Mouse (Mus musculus) gastrocnemius, postnatal 10 days (tissue): ENCODE results near the gene Syk. TPM values are rescaled to one million over a fixed set of nuclear protein-coding genes. Genes with fewer than 3 reads are reported as not detected.

ENCODE experiments used
- DNase-seq: peaks from one replicate; pipeline ENCODE4 v3.0.0; 2021; ENCODE audit warnings: mixed read lengths
- total RNA-seq, 2 experiments: library from RNA; stranded (reverse); gene quantifications; 2 replicates each; pipeline ENCODE4 v1.2.3; 2021

Gene Syk
- total RNA-seq, 2 experiments from 2014 or later: 3.2 to 5.8 TPM

DNA sequence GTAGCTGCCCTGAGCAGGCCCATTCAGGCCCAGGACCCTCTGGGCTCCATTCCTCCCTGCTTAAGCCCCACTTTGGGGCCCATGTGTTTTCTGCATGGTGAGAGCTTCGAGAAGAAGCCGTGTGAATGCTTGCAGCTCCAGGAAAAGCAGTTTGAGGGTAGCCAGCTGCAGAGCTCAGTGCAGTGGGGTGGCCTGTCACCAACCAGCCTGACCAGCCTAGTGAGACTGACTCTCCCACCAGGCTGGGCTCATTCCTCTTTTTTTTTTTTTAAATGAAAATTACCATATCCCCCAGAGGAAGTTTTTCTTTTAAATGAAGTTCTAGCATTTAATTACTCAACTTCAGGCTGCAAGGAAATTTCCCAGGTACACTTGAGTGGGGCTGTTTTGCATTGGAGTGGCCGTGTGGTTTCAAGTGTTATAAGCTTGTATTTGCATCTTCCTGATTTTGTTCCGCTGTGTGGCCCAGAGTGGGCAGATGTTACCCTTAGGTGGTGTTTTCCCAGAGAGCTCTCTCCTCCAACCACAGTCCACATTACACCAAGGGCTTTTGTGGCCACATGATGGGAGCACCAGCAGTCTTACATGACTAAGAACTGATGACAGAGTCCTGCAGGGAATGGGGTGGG is 17.2 kb downstream of the Syk start:
- no peak for DNase-seq

DNA sequence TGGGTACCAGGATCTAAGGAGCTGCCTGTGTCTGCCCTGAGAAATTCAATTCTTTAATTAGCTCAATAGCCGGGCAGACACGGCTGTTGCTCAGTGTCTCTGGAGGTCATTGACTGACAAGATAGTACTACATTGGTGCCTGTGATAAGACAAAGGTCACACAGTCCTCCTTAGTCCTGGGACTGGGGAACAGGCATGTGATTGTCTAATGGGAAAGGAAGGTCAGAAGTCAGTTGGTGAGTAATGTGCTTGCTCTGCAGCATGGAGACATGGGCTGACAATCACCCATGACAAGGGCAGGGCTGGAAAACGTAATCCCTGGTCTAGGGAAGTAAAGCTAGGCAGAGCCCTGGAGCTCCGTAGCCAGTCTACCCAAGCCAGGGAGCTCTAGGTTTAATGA is 19.8 kb downstream of the Syk start:
- no peak for DNase-seq

DNA sequence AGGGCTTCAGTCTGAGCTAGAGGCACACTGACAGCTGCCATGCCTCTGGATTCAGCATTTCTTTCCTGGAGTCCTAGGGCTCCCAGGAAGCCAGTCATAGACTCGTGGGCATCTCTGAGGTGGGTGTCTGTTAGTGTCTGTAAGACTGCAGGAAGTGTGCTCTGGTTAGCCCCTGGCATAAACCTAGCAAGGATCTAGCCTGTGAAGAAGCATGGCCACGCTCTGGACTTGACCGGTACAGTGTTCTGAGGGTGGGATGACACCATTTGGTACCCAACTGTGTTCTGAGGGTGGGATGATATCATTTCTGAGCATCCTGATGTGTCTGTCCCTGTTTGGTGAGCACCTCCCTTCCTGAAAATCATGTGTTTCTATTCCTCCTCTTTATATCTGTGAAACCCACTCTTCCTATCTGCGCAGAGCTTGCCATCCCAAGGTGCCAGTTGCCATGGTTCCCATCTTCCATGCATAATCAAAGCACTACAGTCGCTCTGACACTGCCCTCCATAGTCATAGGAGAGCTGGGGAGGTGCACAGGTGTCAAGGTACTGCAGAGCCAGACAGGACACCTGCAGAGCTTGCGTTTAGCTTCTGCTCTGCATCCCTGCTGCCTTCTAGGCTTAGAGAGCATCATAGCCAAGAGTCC is 20.9 kb downstream of the Syk start:
- no peak for DNase-seq

DNA sequence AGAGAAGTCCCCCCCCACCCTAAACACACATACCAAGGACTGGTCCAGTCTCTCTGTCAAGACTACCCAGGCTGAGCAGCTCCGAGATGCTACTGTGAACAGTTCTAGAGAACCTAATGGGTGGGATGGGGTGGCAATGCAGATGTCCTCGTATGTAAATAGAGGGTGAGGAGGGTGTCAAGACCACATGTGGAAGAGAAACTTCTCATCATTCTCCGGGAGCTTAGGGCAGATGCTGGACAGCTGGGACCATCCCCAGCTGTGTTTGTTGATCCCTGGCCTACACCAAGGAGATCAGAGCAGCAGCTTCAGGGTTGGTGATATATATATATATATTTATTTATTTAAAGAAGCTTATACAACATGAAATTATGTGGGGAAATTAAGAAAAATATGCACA is 22.0 kb downstream of the Syk start:
- DNase-seq: no peak

DNA sequence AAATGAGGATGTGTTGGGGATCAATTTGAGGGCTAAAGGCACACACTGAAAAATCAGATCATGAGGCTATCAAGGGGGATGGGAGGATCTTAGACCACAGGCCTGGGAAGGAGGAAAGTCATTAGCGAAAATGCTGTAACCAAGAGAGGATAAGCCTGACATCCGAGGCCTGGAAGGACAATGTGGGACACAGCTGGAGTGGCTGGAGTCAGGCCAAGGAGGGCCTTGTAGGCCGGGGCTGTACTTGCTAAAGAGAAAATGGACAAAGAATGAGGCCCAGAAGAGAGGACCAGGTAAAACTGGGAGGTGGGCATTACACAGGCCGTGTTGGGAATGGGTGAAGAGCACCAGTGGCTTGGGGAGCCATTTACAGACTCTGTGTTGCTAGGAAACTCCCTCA is 22.9 kb downstream of the Syk start:
- peak; percentile 45 for DNase-seq

DNA sequence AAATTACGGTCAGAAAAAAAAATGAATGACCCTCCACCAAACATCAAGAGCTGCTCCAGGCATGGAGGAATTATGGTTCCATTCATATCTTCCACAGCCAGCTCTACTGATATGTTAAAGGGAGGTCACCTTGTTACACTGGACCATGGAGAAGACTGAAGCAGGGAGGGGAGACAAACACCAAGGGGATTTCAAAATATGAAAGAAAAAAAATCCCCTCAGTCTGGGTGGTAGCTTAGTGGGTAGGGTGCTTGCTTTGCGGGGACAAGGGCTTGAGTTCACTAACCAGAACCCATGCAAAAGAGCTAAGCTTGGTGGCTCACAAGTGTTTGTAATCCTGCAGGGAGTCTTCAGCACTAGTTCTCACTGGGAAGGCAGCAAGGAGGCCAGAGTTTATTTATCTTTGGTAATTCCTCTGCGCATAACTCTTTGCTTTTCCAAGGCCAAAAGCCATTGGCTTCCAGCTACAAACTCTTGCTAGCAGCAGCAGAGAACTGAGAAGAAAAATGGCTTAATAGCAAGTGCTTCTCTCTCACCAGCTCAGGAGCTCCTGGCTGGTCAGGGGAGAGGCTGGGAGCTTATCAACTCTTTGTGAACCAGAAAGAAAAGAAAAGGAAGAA is 23.8 kb downstream of the Syk start:
- DNase-seq: no peak

DNA sequence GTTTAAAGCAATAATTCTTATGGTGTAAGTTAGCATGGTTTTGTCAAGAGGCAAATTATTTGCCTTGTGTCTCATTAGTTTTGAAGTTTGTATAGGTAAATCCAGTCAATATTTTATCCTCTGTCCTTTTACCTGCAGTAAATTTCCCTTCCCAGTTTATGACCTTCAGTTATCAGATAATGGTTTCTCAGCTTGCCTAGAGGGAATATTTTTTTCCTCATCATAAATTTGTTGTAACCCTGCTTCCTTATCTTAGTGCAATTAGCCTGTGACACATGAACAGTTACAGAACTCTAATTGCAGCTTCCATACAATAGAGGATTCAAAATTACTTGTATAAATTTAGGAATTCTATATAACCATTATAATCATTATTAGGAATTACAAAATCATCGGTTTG is 25.0 kb downstream of the Syk start:
- DNase-seq: no peak

DNA sequence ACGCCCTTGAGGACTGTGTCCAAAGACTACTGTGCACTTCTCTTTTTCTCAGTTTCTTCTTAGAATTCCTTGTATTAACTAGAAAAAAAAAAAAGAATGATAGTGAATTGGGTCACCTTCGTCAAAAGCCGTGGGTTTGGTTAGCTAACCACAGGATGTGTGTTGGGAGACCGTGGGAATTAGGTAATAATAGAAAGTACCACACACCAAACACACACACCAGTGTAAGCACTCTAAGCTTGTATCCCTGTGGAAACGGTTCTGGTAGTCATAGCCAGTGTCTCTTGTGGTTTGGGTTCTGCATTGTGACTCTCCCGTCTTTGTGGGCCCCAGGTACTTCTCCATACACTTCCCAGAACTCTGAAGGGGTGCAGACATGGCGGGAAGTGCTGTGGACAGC is 27.5 kb downstream of the Syk start:
- no peak for DNase-seq

DNA sequence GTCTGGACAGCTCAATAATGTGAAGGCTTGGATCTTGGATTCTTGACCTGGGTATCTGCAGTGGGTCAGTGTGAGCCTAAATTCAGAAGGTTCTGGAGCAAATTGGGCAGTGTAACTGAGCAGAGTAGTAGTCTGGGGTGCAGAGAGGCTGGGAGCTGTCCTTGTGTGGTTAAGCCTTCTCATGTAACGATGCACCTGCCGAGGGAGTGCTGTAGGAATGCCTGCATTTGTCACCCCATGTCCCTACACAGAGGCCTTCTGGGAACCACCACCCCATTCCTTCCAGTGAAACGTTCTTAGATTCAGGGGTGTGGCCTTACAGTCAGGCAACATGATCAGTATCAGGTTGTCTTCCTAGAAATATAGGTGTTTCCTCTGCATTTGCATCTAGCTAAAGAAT is 30.3 kb downstream of the Syk start:
- DNase-seq: no peak

DNA sequence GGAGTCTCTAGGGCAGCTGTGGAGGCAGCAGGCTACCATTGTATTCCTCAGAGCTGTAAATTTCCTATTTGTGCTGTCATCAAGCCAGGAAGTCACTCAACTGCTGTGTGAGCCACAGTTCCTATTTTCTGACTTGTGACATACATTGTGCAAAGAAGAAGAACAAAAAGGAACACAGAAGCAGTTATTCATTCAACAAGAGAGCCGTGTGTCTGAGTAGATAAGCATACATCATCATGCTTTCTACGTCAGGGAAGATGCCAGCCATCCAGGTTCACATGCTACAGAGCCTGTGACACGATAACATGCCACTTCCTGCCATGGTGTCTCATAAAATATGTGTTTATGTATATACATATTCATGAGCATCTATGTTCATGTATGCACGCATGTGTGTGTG is 32.1 kb downstream of the Syk start:
- DNase-seq: no peak

DNA sequence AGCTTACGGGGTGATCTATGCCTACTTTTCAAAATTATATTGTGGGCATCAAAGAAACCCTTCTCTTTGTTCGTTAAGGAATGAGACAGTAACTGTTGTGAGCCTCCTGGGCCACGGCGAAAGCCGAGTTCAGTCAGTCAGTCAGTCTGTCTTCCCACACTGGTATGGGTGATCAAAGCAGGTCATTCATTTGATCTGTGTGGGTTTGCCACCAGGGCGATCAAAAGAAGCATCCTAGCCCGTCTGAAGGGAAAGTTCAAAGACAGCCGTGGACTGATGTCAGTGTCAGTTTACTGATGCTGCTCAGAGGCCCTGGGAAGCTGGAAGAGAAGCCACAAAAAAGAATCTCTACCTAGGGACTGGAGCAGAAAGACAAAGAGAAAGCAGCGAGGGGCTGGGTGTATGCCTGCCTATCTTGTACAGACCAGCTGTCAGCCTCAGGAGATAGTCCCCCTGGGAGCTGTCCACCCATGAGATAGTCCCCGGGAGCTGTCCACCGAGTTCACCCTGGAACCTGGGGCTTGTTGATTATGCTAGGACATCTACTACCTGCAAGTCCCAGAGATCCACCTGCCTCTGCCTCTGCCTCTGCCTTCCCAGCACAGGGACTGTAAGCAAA is 34.2 kb downstream of the Syk start:
- no peak for DNase-seq

DNA sequence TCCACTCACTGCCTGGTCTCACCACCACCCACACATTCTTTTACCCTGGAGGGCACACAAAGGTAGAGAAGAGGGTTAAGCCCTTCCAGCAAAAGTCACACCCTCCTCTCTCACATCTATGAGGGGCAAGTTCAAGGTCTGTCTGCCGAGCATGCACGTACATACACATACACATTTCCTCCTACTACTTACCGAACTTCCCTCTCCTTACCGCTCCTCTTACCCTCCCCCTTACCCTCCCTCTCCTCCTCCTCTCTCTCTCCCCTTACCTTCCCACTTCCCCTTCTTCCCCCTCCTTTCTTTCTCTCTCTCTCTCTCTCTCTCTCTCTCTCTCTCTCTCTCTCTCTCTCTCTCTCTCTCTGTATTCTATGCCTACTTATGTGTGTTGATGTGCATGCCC is 35.6 kb downstream of the Syk start:
- no peak for DNase-seq

DNA sequence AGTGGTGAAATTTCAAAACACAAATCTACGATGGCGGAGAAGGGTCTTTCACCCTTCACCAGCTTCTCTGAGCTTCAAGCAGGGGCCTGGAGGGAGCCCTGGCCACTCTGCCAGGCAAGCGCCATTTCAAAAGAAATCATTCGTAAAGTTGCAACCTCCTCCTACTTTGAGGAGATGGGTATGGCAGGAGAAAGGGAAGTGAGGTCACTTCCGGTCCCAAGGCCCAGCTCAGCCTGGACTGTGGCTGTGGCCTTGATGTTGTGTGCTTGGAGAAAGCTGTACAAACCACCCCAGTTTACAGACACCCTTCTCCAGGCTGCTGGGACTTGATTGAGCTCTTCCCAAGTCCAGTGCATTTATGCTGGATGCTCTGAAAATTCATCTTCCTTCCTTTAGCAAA is 36.5 kb downstream of the Syk start:
- DNase-seq: no peak

DNA sequence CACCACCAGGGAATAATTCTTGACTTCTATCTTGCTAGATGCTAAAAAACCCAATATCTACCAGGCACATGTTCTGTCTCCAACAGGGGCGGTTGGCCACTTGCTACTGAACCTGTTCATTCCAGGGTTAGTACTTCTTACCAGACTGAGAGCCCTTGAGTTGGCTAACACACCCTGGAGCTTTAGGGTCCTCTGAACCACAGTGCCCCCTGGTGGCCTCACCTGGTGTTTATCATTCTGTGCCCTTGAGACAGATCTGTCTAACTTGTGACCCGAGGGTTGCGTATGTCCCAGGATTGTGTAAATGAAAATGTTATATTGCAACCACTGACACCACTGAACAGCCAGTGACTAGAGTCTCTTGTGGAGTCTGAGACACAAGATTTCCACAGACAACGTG is 41.1 kb downstream of the Syk start:
- peak; percentile 71 for DNase-seq

DNA sequence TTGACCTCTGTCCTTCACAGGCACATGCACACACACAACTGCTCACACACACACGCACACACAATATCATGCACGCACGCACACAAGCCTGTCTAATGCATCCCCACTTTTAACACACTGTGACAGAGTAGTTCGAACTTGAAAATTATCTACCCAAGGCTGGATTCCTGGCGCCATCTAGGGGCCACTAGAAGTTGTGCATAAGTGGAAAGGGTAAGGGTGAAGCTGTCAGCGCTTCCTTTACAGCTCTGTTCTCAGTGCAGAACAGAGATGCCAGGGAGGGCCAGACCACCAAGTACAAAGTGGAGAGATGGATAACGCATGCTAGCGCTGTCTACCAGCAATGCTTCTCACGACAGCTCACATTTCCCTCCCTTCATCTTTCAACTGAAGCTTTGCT is 45.6 kb downstream of the Syk start:
- DNase-seq: peak; percentile 30

DNA sequence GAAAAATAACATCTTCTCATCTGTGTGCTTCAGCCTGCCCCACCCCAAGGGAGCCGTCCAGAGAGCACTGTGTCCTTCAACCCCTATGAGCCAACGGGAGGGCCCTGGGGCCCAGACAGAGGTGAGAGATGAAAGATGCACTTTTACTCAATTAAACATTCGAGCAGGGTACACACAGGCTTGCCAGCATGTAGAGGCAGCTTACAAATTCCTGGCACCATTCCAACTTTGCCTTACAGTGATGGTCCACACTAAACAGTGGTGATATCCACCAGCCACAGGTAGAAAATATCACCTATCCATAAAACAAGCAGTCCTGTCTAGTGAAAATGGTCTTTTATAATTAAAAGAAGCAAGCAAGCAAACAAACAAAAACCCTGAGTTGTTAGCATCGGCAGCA is 48.7 kb downstream of the Syk start:
- no peak for DNase-seq

DNA sequence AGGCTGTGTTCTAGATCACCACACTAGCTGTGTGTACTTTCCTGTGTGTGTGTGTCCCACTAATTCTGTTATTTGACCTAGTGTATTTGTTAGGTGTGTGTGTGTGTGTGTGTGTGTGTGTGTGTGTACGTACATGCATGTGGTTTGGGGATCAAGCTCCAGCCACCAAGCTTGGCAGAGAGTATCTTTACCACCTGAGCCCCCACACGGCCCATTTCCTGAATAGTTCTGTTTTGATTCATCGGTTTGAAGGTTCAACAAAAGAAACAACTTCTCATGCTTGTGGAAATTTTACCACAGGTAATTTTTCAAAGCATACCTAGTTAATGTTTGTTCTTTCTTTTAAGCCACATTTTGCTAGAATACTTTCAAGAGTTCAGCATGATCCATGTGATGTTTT is 52.5 kb downstream of the Syk start:
- no peak for DNase-seq

DNA sequence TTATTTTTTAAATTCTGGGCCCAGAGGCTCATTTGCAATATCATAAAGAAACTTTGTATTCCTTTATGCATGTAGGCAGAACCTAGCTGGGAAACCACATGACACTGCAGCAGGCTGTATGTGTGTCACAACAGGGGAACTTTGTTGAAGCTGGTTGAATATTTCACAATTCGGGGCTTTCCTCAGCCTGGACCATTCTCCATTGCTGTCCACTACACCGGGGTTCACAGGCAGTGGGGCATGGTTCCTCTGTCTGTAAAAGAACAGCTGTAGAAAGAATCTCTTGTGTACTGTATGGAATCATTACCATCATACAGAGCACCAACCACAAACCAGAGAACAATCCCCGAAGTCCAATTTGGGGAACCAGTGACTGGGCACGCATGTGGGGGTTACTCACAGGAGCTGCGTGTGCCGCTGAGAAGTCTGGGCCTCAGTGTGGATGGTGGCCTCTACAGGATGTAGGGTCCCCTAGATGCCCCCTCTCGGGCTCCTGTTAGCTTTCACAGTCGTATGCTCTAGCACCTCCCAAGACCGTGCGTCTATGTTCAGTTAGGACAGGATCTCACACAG is 53.3 kb downstream of the Syk start:
- DNase-seq: no peak

DNA sequence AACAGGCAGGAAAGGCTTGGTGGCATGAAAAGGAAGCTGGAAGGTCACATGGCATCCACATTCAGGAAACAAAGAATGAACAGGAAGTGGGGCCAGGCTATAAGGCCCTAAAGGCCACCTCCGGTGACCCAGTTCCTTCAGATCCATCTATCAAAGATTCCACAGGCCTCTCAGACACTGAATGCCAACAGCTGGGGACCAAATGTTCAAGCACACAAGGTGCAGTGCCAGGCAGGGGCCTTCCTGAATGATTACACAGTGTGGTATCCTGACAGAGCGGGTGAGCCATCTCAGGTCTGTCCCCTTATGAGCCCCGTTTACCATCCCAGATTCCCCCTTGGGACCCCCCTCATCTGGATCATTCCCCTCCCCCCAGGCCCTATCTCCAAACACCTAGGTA is 63.6 kb downstream of the Syk start:
- DNase-seq: no peak

DNA sequence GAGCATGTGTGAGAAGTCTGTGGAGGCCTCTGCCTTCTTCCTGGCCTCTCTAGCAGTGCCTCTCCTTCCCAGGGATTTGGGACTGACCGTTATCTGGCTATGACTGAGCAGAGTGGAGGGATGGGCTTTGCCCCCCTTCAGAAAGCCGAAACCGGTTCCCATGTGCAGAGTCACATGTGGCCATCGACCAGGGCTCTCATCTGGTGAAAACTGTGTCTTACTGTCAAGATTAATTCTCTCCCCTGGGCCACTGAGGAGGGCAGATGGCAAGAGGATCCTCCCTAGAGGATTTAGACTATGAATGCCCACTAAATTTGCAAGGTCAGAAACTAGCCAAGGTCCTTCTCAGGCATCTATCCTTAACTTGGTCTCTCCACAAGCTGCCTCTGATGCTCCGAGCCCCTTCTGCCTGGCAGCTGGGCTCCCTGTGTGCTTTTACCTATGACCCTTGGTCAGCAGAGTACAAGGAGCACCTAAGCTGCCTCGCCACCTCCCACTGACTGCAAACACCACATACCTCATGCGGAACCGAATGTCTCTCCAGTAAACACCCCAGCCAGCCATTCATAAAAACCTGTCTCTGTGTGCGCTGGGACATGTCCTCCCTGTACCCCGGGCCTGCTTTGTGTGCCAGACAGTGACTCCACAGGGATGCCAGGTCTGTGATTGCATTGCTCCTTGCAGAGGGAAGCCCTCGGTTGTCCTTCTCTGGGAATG is 65.2 kb downstream of the Syk start:
- no peak for DNase-seq

DNA sequence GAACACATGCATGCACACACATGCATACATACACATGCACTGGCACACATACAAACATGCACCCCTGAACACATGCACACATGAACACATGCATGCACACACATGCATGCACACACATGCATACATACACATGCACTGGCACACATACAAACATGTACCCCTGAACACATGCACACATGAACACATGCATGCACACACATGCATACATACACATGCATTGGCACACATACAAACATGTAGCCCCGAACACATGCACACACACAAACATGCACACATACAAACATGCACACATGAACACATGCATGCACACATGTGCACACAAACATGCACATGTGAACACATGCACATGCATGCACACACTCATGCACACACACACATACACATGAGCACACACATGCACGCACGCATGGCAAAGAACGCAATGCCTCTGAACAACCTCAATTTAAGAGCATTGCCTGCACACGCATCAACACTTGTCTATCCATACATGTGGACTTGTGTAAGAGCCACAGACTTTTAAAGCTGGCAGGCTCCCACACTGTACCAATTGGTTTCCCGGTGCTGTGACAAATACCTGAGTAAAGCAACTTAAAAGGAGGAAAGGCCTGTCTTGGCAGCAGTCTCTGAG is 66.9 kb downstream of the Syk start:
- DNase-seq: no peak
